Mouse (Mus musculus) brain, embryonic 14.5 days (tissue): ENCODE measurements around the gene Csad.

Source experiments
- CTCF ChIP-seq: fragments of 200-500 bp; IDR thresholded peaks from 2 replicates; pipeline ENCODE4 v1.5.1; 2012; ENCODE audit warnings: inconsistent platforms, mild to moderate bottlenecking, moderate library complexity, borderline replicate concordance; ENCODE audit not compliant: insufficient read depth, insufficient read length; ENCODE audit errors: extremely low read depth
- POLR2A ChIP-seq: fragments of 200-500 bp; IDR thresholded peaks from 2 replicates; pipeline ENCODE4 v1.6.1; 2012; ENCODE audit warnings: mild to moderate bottlenecking, inconsistent platforms, borderline replicate concordance; ENCODE audit not compliant: poor library complexity, insufficient read depth, insufficient read length, severe bottlenecking; ENCODE audit errors: extremely low read depth

DNA sequence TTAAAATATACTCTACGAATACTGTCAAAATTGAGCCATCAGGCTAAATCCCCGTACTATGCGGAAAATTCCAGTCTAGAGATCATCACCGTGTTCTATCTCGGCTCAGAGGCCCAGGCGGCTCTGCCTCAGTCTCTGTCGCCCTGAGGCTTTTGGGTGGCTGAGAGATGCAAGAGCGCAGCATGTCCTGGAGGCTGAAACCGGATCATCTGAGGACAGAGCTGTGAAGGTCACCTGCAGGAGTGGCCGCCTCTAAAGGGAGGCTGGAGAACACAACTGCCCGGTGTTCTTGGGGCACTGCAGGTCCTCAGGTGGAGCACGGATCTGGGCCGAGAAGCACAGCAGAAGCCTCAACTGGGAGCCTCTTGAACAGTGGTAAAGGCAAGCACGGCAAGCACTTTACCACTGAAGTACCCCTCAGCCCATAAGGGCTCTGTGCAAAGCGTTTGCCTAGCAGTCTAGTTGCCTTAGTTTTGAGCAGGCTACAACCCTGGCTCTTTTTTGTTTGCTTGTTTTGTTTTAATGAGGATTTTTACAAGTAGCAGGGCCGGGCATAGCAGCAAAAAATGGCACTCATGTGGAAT is 28.7 kb downstream of the Csad start:
- TF ChIP-seq CTCF (no peak), POLR2A (no peak)
